Mouse (Mus musculus): ENCODE results near the gene Itm2c. TPM values are rescaled to one million over a fixed set of nuclear protein-coding genes. Genes with fewer than 3 reads are reported as not detected.

The Itm2c gene
- polyA plus RNA-seq (2017; shearing (Covaris generic)) = 373 TPM

DNA sequence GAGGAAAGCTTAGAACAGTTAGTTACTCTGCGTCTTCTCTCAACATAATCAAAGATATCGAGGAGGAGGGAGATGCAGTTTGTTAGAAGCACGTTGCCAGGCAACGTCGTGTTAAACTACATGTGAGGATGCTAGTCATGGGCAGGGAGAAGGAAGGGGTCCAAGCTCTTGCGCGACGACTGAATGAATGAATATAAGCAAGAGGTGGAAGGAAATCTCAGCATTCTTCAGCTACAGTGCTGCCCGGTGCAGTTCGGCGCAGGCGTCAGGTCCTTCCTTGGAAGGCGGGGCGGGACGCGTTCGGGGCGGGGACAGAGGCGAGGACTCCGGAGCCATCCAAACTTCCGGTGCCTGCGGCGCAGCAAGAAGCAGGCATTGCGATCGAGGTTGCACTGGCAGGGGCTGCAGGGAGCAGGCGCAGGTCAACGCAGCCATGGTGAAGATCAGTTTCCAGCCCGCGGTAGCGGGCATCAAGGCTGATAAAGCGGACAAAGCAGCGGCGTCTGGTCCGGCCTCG lies at the start of gene Itm2c:
Gene Itm2c (plus strand): TSS at position 51 of the 517 bp plus-strand sequence.

GRCm38 (mm10) chr1:85928057-85928687 lies 34.1 kb downstream of the Itm2c start, which contains the start of gene 4933407L21Rik:
Gene 4933407L21Rik, plus strand, starts transcription at chr1:85928483.

Other genes starting within 250 kb of the Itm2c start
- 890 TPM for gene Sp100, start 244.3 kb upstream of the Itm2c start, polyA plus RNA-seq (2017; shearing (Covaris generic))
- 32.1 TPM for gene A630001G21Rik, start 115.6 kb upstream of the Itm2c start, polyA plus RNA-seq (2017; shearing (Covaris generic))
- 244 TPM for gene Cab39, start 100.8 kb upstream of the Itm2c start, polyA plus RNA-seq (2017; shearing (Covaris generic))
- gene 4933407L21Rik, start 34.2 kb downstream of the Itm2c start, polyA plus RNA-seq (2017; shearing (Covaris generic)) = 0.25 TPM
- gene Gpr55, start 66.7 kb downstream of the Itm2c start, polyA plus RNA-seq (2017; shearing (Covaris generic)) = 4.2 TPM
- 0.20 TPM for gene Spata3, start 122.5 kb downstream of the Itm2c start, polyA plus RNA-seq (2017; shearing (Covaris generic))
- 0.16 TPM for gene 2810459M11Rik, start 151.6 kb downstream of the Itm2c start, polyA plus RNA-seq (2017; shearing (Covaris generic))
- gene Psmd1, start 170.1 kb downstream of the Itm2c start, polyA plus RNA-seq (2017; shearing (Covaris generic)) = 100 TPM
- 0.35 TPM for gene Htr2b, start 217.7 kb downstream of the Itm2c start, polyA plus RNA-seq (2017; shearing (Covaris generic))
- gene Gm21972, start 239.4 kb downstream of the Itm2c start, polyA plus RNA-seq (2017; shearing (Covaris generic)) = not detected

Measured in CD4-positive, CD25-positive, alpha-beta regulatory T cell (primary cell).